Mouse (Mus musculus) liver, embryonic 14.5 days (tissue): ENCODE measurements around the gene Dguok. TPM values are rescaled to one million over a fixed set of nuclear protein-coding genes. Genes with fewer than 3 reads are reported as not detected.
A peak's percentile ranks its signal among the peaks of the same experiment; 100 is the strongest.

ENCODE experiments used
- ATAC-seq: fragments of 200-750 bp; cut with Nextera tagmentation; 2 replicates; pipeline ENCODE4 v1.8.0; 2017; ENCODE audit warnings: moderate number of reproducible peaks, mild to moderate bottlenecking, moderate library complexity; ENCODE audit not compliant: insufficient read depth
- DNase-seq, 3 experiments: peaks; one replicate each; pipeline ENCODE4 v3.0.0-alpha.2; 2012 to 2013; ENCODE audit warnings: low read depth in 3 of 3, low spot score in 3 of 3
- H3K27ac ChIP-seq: fragments of 300-500 bp; sonication (generic); 2 replicates; pipeline ENCODE4 v1.5.1; 2014; ENCODE audit warnings: moderate library complexity, mild to moderate bottlenecking, control low read depth, inconsistent platforms
- H3K27me3 ChIP-seq: fragments of 300-500 bp; sonication (generic); 2 replicates; pipeline ENCODE4 v1.6.1; 2014; ENCODE audit warnings: mild to moderate bottlenecking, low read length, moderate library complexity; ENCODE audit not compliant: control insufficient read depth, insufficient read depth
- H3K36me3 ChIP-seq: fragments of 300-500 bp; sonication (generic); replicated peaks from 2 replicates; pipeline ENCODE4 v1.6.1; 2014; ENCODE audit warnings: low read depth; ENCODE audit not compliant: control insufficient read depth, insufficient read depth
- H3K4me1 ChIP-seq, 2 experiments: fragments of 200-500 bp in 1 of 2; fragments of 300-500 bp in 1 of 2; sonication (generic) in 1 of 2; replicated peaks; 2 replicates each; pipeline ENCODE4 v1.6.1; 2012 to 2014; ENCODE audit warnings: antibody characterized with exemption in 1 of 2, inconsistent platforms in 1 of 2, low read length in 1 of 2; ENCODE audit not compliant: control insufficient read depth in 2 of 2, insufficient read depth in 2 of 2
- H3K4me2 ChIP-seq: fragments of 300-500 bp; sonication (generic); 2 replicates; pipeline ENCODE4 v1.6.1; 2014; ENCODE audit warnings: low read depth, mild to moderate bottlenecking, control low read depth, moderate library complexity
- H3K4me3 ChIP-seq, 2 experiments: fragments of 200-500 bp in 1 of 2; fragments of 300-500 bp in 1 of 2; sonication (generic) in 1 of 2; 2 replicates each; pipeline ENCODE4 v1.5.1; 2012 to 2014; ENCODE audit warnings: low read depth in 2 of 2, low read length in 2 of 2, mild to moderate bottlenecking in 2 of 2, control low read depth in 1 of 2, inconsistent platforms in 1 of 2, moderate library complexity in 1 of 2; ENCODE audit not compliant: insufficient read depth in 1 of 2
- H3K9ac ChIP-seq: fragments of 300-500 bp; sonication (generic); replicated peaks from 2 replicates; pipeline ENCODE4 v1.6.1; 2014; ENCODE audit warnings: mild to moderate bottlenecking, control low read depth, moderate library complexity
- H3K9me3 ChIP-seq: fragments of 300-500 bp; sonication (generic); 2 replicates; pipeline ENCODE4 v1.6.1; 2016; ENCODE audit warnings: low read length, mixed read lengths; ENCODE audit not compliant: control insufficient read depth
- CTCF ChIP-seq: IDR thresholded peaks from 2 replicates; pipeline ENCODE4 v1.5.1; 2016; ENCODE audit warnings: antibody characterized with exemption, low read depth, control low read depth
- EP300 ChIP-seq: IDR thresholded peaks from 2 replicates; pipeline ENCODE4 v1.6.1; 2016; ENCODE audit warnings: antibody characterized with exemption, low read depth
- WGBS: fragments of 180-500 bp; shearing (Covaris S2); extraction: QIAGEN DNeasy Blood & Tissue Kit; methylation state at CpG from one replicate; pipeline ENCODE4 v1.1.7; 2014; ENCODE audit not compliant: insufficient replicate concordance; 5-methylcytosine and 5-hydroxymethylcytosine counted together
- polyA plus RNA-seq, 2 experiments: library from polyadenylated mRNA; depleted of rRNA in 1 of 2; stranded (reverse) in 1 of 2; unstranded in 1 of 2; fragments of >200 nt; fragmentation: Nextera tagmentation in 1 of 2; extraction: Ambion mirVana in 1 of 2; gene quantifications; 2 replicates each; pipeline versions ENCODE4 v1.2.1 to v1.2.3; 2012 to 2014

Dguok gene
- polyA plus RNA-seq, 2 experiments, result 16.8 to 21.6 TPM

GRCm38 (mm10) chr6:83440510-83441258 lies 66.1 kb downstream of the Dguok start:
- Histone ChIP-seq H3K9me3 (no peaks in the 10 kb centered on the region), H3K36me3 (no peaks in the 10 kb centered on the region), H3K4me3 (peak overlapping the region; percentile 67 to 81), H3K27ac (peak overlapping the region; percentile 56), H3K9ac (peak overlapping the region; percentile 79), H3K4me1 (peaks cover 34 to 36% of the 10 kb centered on the region in 2 experiments), H3K4me2 (peak overlapping the region; percentile 84), H3K27me3 (no peaks in the 10 kb centered on the region)
- ATAC-seq (peak; percentile 3; the same call in 1 of the 2 replicates), DNase-seq (no peak)
- TF ChIP-seq CTCF (0 out of 2 replicates have a peak, but pooled peaks have one; percentile 2), EP300 (no peak)
- WGBS, result 35% methylated on average over 26 of the region's 26 CpGs

GRCm38 (mm10) chr6:83440197-83440509 lies 66.6 kb downstream of the Dguok start:
- Histone ChIP-seq H3K4me1 (peaks cover 34 to 36% of the 10 kb centered on the region in 2 experiments), H3K27ac (no peak overlapping the region), H3K27me3 (no peaks in the 10 kb centered on the region), H3K4me2 (peak overlapping the region; percentile 84), H3K9me3 (no peaks in the 10 kb centered on the region), H3K4me3 (peak overlapping the region; percentile 67 to 81), H3K36me3 (no peaks in the 10 kb centered on the region; the same call in 1 of the 2 replicates), H3K9ac (peak overlapping the region; percentile 79)
- WGBS, result 81% methylated on average over 3 of the region's 3 CpGs
- no peak for DNase-seq
- no peak for TF ChIP-seq EP300
- TF ChIP-seq CTCF, result no peak
- ATAC-seq, result no peak

GRCm38 (mm10) chr6:83439781-83440180 lies 67.0 kb downstream of the Dguok start:
- no peak overlapping the region; the same call in 1 of the 2 replicates for H3K9ac ChIP-seq
- ATAC-seq (no peak), DNase-seq (no peak)
- no peaks in the 10 kb centered on the region; the same call in 1 of the 2 replicates for H3K36me3 ChIP-seq
- WGBS, result 71% methylated on average over 5 of the region's 5 CpGs
- no peaks in the 10 kb centered on the region for H3K27me3 ChIP-seq
- no peak overlapping the region; a peak in 1 of 4 replicates for H3K4me3 ChIP-seq
- no peaks in the 10 kb centered on the region for H3K9me3 ChIP-seq
- peaks cover 34 to 36% of the 10 kb centered on the region in 2 experiments for H3K4me1 ChIP-seq
- H3K4me2 ChIP-seq, result peak overlapping the region; percentile 84
- H3K27ac ChIP-seq, result no peak overlapping the region
- TF ChIP-seq CTCF, result no peak
- no peak for TF ChIP-seq EP300

GRCm38 (mm10) chr6:83439119-83439767 lies 67.5 kb downstream of the Dguok start:
- no peak overlapping the region for H3K27ac ChIP-seq
- H3K9me3 ChIP-seq, result no peaks in the 10 kb centered on the region
- ATAC-seq (no peak), DNase-seq (no peak)
- no peak overlapping the region for H3K4me2 ChIP-seq
- no peaks in the 10 kb centered on the region for H3K27me3 ChIP-seq
- H3K36me3 ChIP-seq, result no peaks in the 10 kb centered on the region; the same call in 1 of the 2 replicates
- peaks cover 31 to 32% of the 10 kb centered on the region in 2 experiments for H3K4me1 ChIP-seq
- WGBS, result 86% methylated on average over 13 of the region's 13 CpGs
- TF ChIP-seq EP300 (no peak), CTCF (no peak)
- H3K9ac ChIP-seq, result no peak overlapping the region
- H3K4me3 ChIP-seq, result no peak overlapping the region

GRCm38 (mm10) chr6:83438584-83438983 lies 68.2 kb downstream of the Dguok start:
- peaks cover 24 to 28% of the 10 kb centered on the region in 2 experiments for H3K4me1 ChIP-seq
- 71% methylated on average over 3 of the region's 3 CpGs for WGBS
- no peaks in the 10 kb centered on the region for H3K9me3 ChIP-seq
- DNase-seq (no peak), ATAC-seq (no peak)
- H3K4me3 ChIP-seq, result no peak overlapping the region
- H3K9ac ChIP-seq, result no peak overlapping the region
- no peak overlapping the region for H3K4me2 ChIP-seq
- TF ChIP-seq CTCF, result no peak
- no peaks in the 10 kb centered on the region for H3K27me3 ChIP-seq
- no peak overlapping the region for H3K27ac ChIP-seq
- H3K36me3 ChIP-seq, result no peaks in the 10 kb centered on the region; the same call in 1 of the 2 replicates
